Mouse (Mus musculus) heart, embryonic 16.5 days (tissue): ENCODE measurements at regions not wholly inside any gene's neighbourhood (a gene's known extent, or its start where the extent isn't known, plus 50 kb on each side); places are given as distances from the start of the nearest gene placed in this dataset.

ENCODE experiments used
- ATAC-seq: fragments of 200-750 bp; cut with Nextera tagmentation; replicated peaks from 2 replicates; pipeline ENCODE4 v1.8.0; 2017; ENCODE audit warnings: moderate number of reproducible peaks; ENCODE audit not compliant: insufficient read depth, low FRiP score; ENCODE audit errors: extremely low read depth
- H3K27ac ChIP-seq: fragments of 300-500 bp; sonication (generic); 2 replicates; pipeline ENCODE4 v1.5.1; 2014; ENCODE audit warnings: mild to moderate bottlenecking, low read length, control low read depth, moderate library complexity
- H3K27me3 ChIP-seq: fragments of 300-500 bp; sonication (generic); 2 replicates; pipeline ENCODE4 v1.6.1; 2014; ENCODE audit warnings: low read length, mixed read lengths; ENCODE audit not compliant: control insufficient read depth, insufficient read depth
- H3K36me3 ChIP-seq: fragments of 300-500 bp; sonication (generic); 2 replicates; pipeline ENCODE4 v1.6.1; 2014; ENCODE audit not compliant: control insufficient read depth, insufficient read depth
- H3K4me1 ChIP-seq: fragments of 300-500 bp; sonication (generic); 2 replicates; pipeline ENCODE4 v1.6.1; 2014; ENCODE audit warnings: low read length, mixed read lengths; ENCODE audit not compliant: control insufficient read depth, insufficient read depth
- H3K4me2 ChIP-seq: fragments of 300-500 bp; sonication (generic); 2 replicates; pipeline ENCODE4 v1.6.1; 2014; ENCODE audit warnings: low read depth, mild to moderate bottlenecking, control low read depth, low read length
- H3K4me3 ChIP-seq: fragments of 300-500 bp; sonication (generic); 2 replicates; pipeline ENCODE4 v1.5.1; 2014; ENCODE audit warnings: mild to moderate bottlenecking, control low read depth, low read length
- H3K9ac ChIP-seq: fragments of 300-500 bp; sonication (generic); 2 replicates; pipeline ENCODE4 v1.6.1; 2014; ENCODE audit warnings: low read length, control low read depth
- H3K9me3 ChIP-seq: fragments of 300-500 bp; sonication (generic); replicated peaks from 2 replicates; pipeline ENCODE4 v1.6.1; 2016; ENCODE audit warnings: low read length; ENCODE audit not compliant: control insufficient read depth
- WGBS: fragments of 180-500 bp; shearing (Covaris S2); extraction: QIAGEN DNeasy Blood & Tissue Kit; methylation state at CpG from one replicate; pipeline ENCODE4 v1.1.7; 2014; 5-methylcytosine and 5-hydroxymethylcytosine counted together

GRCm38 (mm10) chr7:115204916-115205315 lies 461.4 kb downstream of the Insc start:
- Histone ChIP-seq H3K36me3 (no peaks in the 10 kb centered on the region), H3K4me3 (no peak overlapping the region), H3K9me3 (no peaks in the 10 kb centered on the region), H3K27ac (no peak overlapping the region), H3K4me2 (no peak overlapping the region), H3K27me3 (no peaks in the 10 kb centered on the region), H3K4me1 (no peaks in the 10 kb centered on the region), H3K9ac (no peak overlapping the region)
- WGBS, result 43% methylated on average over 3 of the region's 3 CpGs
- ATAC-seq, result 0 out of 2 replicates have a peak, but pooled peaks have one; percentile 14

DNA sequence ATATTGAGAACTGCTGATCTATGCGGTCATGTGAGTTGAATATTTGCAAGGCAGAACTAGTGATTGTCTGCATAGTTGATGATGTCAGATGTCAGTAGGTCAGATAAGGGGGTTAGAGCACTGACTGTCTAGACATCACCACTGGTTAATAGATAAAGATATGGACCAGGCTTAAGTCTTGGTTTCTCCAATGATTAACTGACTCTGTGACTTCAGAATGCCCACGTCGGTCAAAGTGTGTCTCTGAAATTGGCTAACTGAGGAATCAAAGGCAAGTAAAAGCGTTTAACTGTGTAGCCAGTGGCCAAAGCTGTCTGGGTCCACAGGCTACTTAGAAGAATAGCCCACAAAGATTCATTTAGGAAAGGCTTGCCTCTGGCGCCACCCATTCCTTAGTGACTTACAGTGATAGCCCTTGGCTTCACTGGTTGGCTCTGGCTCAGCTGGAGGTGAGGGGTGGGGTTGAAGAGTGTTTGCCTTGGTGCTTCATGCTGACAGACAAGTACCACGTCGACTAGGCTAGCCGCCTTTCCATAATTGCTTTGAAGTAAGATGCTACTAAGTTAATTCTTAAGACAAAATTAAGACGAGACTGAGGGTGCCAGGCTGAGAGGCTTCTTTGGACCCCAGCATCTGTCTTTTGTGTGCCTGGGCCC lies 463.1 kb downstream of the Insc start:
- Histone ChIP-seq H3K4me2 (no peak overlapping the region), H3K9ac (no peak overlapping the region), H3K27me3 (no peaks in the 10 kb centered on the region), H3K27ac (no peak overlapping the region), H3K9me3 (no peaks in the 10 kb centered on the region), H3K4me3 (no peak overlapping the region), H3K4me1 (no peaks in the 10 kb centered on the region), H3K36me3 (no peaks in the 10 kb centered on the region)
- WGBS, result 54% methylated on average over 9 of the region's 9 CpGs
- no peak for ATAC-seq

GRCm38 (mm10) chr7:115208781-115209180 lies 465.3 kb downstream of the Insc start:
- WGBS, result 70% methylated on average over 7 of the region's 7 CpGs
- no peak overlapping the region for H3K4me2 ChIP-seq
- H3K4me1 ChIP-seq, result no peaks in the 10 kb centered on the region
- no peaks in the 10 kb centered on the region for H3K27me3 ChIP-seq
- H3K27ac ChIP-seq, result no peak overlapping the region
- H3K9ac ChIP-seq, result no peak overlapping the region
- no peak for ATAC-seq
- no peaks in the 10 kb centered on the region for H3K36me3 ChIP-seq
- no peak overlapping the region for H3K4me3 ChIP-seq
- H3K9me3 ChIP-seq, result no peaks in the 10 kb centered on the region

- 74% methylated on average over 2 of the region's 2 CpGs for WGBS
- H3K27ac ChIP-seq, result no peak overlapping the region
- no peak overlapping the region for H3K4me2 ChIP-seq
- H3K4me3 ChIP-seq, result no peak overlapping the region
- no peaks in the 10 kb centered on the region for H3K4me1 ChIP-seq
- H3K36me3 ChIP-seq, result no peaks in the 10 kb centered on the region
- H3K9me3 ChIP-seq, result no peaks in the 10 kb centered on the region
- ATAC-seq, result no peak
- no peaks in the 10 kb centered on the region for H3K27me3 ChIP-seq
- H3K9ac ChIP-seq, result no peak overlapping the region
Observed at GRCm38 (mm10) chr7:115210012-115210411, 466.5 kb downstream of the Insc start.

DNA sequence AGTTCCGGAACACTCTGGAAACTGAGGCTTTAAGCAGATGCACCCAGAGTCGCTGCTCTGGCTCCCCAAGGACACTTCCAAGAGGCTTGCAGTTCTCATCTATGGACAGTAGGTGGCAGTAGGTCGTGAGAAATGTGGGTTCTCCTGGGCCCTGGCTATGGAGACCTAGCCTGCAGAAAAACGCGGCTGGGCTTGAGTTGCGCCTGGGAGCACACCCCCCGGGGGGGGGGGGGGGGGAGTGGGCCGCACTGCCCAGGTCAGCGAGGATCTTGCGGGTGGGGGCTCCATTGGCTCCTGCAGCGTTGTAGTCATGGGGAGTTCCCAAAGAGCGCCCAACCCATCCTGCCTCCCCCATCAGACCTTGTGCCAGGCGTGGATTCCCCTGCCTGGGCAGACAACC lies 473.3 kb downstream of the Insc start:
- Histone ChIP-seq H3K9me3 (no peaks in the 10 kb centered on the region), H3K27ac (0 out of 2 replicates have a peak overlapping the region, but pooled peaks have one; percentile 26), H3K9ac (peak overlapping the region; percentile 67), H3K4me2 (peak overlapping the region; percentile 72), H3K27me3 (no peaks in the 10 kb centered on the region), H3K36me3 (no peaks in the 10 kb centered on the region), H3K4me3 (peak overlapping the region; percentile 45), H3K4me1 (peaks cover 14% of the 10 kb centered on the region)
- WGBS, result 3% methylated on average over 12 of the region's 13 CpGs
- ATAC-seq, result peak; percentile 95

GRCm38 (mm10) chr7:115217255-115217654 lies 473.8 kb downstream of the Insc start:
- peak; percentile 34 for ATAC-seq
- peak overlapping the region; percentile 72 for H3K4me2 ChIP-seq
- no peaks in the 10 kb centered on the region for H3K27me3 ChIP-seq
- 0 out of 2 replicates have a peak overlapping the region, but pooled peaks have one; percentile 26 for H3K27ac ChIP-seq
- WGBS, result 6% methylated on average over 5 of the region's 5 CpGs
- H3K4me1 ChIP-seq, result peaks cover 14% of the 10 kb centered on the region
- peak overlapping the region; percentile 45 for H3K4me3 ChIP-seq
- H3K36me3 ChIP-seq, result no peaks in the 10 kb centered on the region
- H3K9ac ChIP-seq, result peak overlapping the region; percentile 67
- H3K9me3 ChIP-seq, result no peaks in the 10 kb centered on the region

DNA sequence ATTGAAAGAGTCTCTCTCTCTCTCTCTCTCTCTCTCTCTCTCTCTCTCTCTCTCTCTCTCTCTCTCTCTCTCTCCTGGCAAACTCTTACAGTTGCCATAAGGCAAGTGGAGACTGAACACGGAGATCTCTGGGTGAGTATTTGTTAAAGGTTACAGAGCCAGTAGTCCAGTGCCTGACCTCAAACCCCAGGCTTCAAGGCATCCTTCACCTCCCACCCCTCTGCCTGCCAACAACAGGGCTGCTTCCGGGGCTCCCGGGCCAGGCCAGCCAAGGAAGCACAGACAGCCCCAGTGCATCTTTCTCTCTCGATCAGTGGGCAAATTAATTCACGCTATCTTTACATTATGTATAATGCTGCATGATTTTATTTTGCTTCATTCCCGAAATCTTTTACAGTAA lies 474.2 kb downstream of the Insc start:
- Histone ChIP-seq H3K27me3 (no peaks in the 10 kb centered on the region), H3K9ac (no peak overlapping the region), H3K4me2 (no peak overlapping the region), H3K9me3 (no peaks in the 10 kb centered on the region), H3K27ac (no peak overlapping the region), H3K4me1 (peaks cover 14% of the 10 kb centered on the region), H3K36me3 (no peaks in the 10 kb centered on the region), H3K4me3 (no peak overlapping the region)
- 49% methylated on average over 6 of the region's 6 CpGs for WGBS
- no peak for ATAC-seq

- H3K27ac ChIP-seq, result peak overlapping the region; percentile 6
- H3K27me3 ChIP-seq, result no peaks in the 10 kb centered on the region
- no peaks in the 10 kb centered on the region for H3K36me3 ChIP-seq
- H3K9me3 ChIP-seq, result no peaks in the 10 kb centered on the region
- no peak overlapping the region for H3K4me3 ChIP-seq
- peaks cover 14% of the 10 kb centered on the region for H3K4me1 ChIP-seq
- H3K4me2 ChIP-seq, result peak overlapping the region; percentile 13; the same call in 1 of the 2 replicates
- H3K9ac ChIP-seq, result peak overlapping the region; percentile 38; the same call in 1 of the 2 replicates
- WGBS, result 21% methylated on average over 13 of the region's 13 CpGs
- ATAC-seq, result 0 out of 2 replicates have a peak, but pooled peaks have one; percentile 30
Observed at GRCm38 (mm10) chr7:115218596-115219180, 475.2 kb downstream of the Insc start.

DNA sequence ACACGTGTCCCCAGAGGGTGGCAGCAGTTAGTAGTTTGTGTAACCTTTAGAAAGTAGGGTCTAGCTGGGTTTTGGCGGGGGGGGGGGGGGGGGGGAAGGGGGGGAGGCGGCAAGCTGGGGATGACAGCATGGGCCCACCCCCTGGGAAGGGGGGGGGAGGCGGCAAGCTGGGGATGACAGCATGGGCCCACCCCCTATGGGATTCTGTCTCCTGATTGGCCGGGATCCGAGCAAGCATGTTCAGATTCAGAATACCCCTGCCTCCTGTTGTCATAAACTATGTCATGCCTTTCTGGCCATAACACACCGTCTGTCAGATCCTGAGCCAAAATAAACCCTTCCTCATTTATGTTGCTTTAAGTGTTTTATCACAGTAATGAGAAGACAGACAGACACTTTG lies 479.1 kb downstream of the Insc start:
- Histone ChIP-seq H3K9ac (no peak overlapping the region), H3K4me1 (peaks cover 9% of the 10 kb centered on the region), H3K4me2 (no peak overlapping the region), H3K36me3 (no peaks in the 10 kb centered on the region), H3K27me3 (no peaks in the 10 kb centered on the region), H3K27ac (no peak overlapping the region), H3K9me3 (no peaks in the 10 kb centered on the region), H3K4me3 (no peak overlapping the region)
- 43% methylated on average over 5 of the region's 7 CpGs for WGBS
- ATAC-seq, result no peak
